Mouse (Mus musculus): ENCODE data around the gene Alg10b. TPM values are rescaled to one million over a fixed set of nuclear protein-coding genes. Genes with fewer than 3 reads are reported as not detected.

The Alg10b gene
- polyA plus RNA-seq, 1 experiment from 2014 or later: 37.0 TPM

GRCm38 (mm10) chr15:90249694-90250093 is 25.6 kb downstream of the Alg10b start:
- H3K36me3 ChIP-seq (ENCODE audit: insufficient read depth, low read length): no peaks in the 10 kb centered on the region
- WGBS: 43% methylated on average over 3 of the region's 3 CpGs
- ATAC-seq (ENCODE audit: low FRiP score, low TSS enrichment): 0 out of 2 replicates have a peak, but pooled peaks have one; percentile 42
- H3K27me3 ChIP-seq (ENCODE audit: insufficient read depth, low read length): no peaks in the 10 kb centered on the region
- no peak overlapping the region for H3K4me2 ChIP-seq (replicated peaks; ENCODE audit: low read depth, low read length)
- H3K9me3 ChIP-seq (ENCODE audit: low read length): no peaks in the 10 kb centered on the region
- no peaks in the 10 kb centered on the region for H3K4me1 ChIP-seq (ENCODE audit: insufficient read depth, low read length)
- H3K9ac ChIP-seq (replicated peaks; ENCODE audit: low read length): no peak overlapping the region
- no peak overlapping the region for H3K27ac ChIP-seq (ENCODE audit: low read length)
- no peak overlapping the region for H3K4me3 ChIP-seq (ENCODE audit: low read length)

- ATAC-seq (ENCODE audit: low FRiP score, low TSS enrichment): no peak
- H3K9me3 ChIP-seq (ENCODE audit: low read length): no peaks in the 10 kb centered on the region
- no peaks in the 10 kb centered on the region for H3K27me3 ChIP-seq (ENCODE audit: insufficient read depth, low read length)
- H3K4me1 ChIP-seq (ENCODE audit: insufficient read depth, low read length): no peaks in the 10 kb centered on the region
- no peaks in the 10 kb centered on the region for H3K36me3 ChIP-seq (ENCODE audit: insufficient read depth, low read length)
- H3K9ac ChIP-seq (replicated peaks; ENCODE audit: low read length): no peak overlapping the region
- 90% methylated on average over 7 of the region's 7 CpGs for WGBS
- H3K4me2 ChIP-seq (replicated peaks; ENCODE audit: low read depth, low read length): no peak overlapping the region
- no peak overlapping the region for H3K4me3 ChIP-seq (ENCODE audit: low read length)
- H3K27ac ChIP-seq (ENCODE audit: low read length): no peak overlapping the region
Measured at GRCm38 (mm10) chr15:90282876-90283275, 58.8 kb downstream of the Alg10b start.

Small RNA genes lying within 50 kb of the gene (microRNA-seq; reads per million reads assigned to microRNA genes)
- not detected for gene Mir7648
